ENCODE assay signal across 21 mouse cellular contexts in genomic region chr4:116249986-116250385, GRCm38 (mm10). TPM values are rescaled to one million over a fixed set of nuclear protein-coding genes. Genes with fewer than 3 reads are reported as not detected.
"Had no signal": no experiment of that assay in that cellular context is flagged by ENCODE, and none has a peak within 500 bp of the region (broad histone marks: within the 10 kb centered on the region; RNA-seq: fewer than 3 reads in every experiment).

No protein-coding gene starts in this region.

- H3K9ac ChIP-seq: kidney, embryonic 15.5 days; limb, embryonic 12.5 days; limb, embryonic 15.5 days; lung, embryonic 14.5 days; midbrain, embryonic 12.5 days; midbrain, embryonic 15.5 days; neural tube, embryonic 13.5 days; stomach, embryonic 15.5 days had no signal

- H3K27me3 ChIP-seq: kidney, embryonic 15.5 days; limb, embryonic 12.5 days; limb, embryonic 15.5 days; midbrain, embryonic 12.5 days; midbrain, embryonic 15.5 days; neural tube, embryonic 13.5 days; stomach, embryonic 15.5 days had no signal

- H3K9me3 ChIP-seq: kidney, embryonic 15.5 days; limb, embryonic 12.5 days; limb, embryonic 15.5 days; midbrain, embryonic 12.5 days; midbrain, embryonic 15.5 days; neural tube, embryonic 13.5 days; stomach, embryonic 15.5 days had no signal

- H3K27ac ChIP-seq: kidney, embryonic 15.5 days; limb, embryonic 12.5 days; limb, embryonic 15.5 days; midbrain, embryonic 12.5 days; midbrain, embryonic 15.5 days; neural tube, embryonic 13.5 days; stomach, embryonic 15.5 days had no signal

- H3K4me2 ChIP-seq: kidney, embryonic 15.5 days; limb, embryonic 12.5 days; limb, embryonic 15.5 days; lung, embryonic 14.5 days; midbrain, embryonic 12.5 days; midbrain, embryonic 15.5 days; neural tube, embryonic 13.5 days; stomach, embryonic 15.5 days had no signal

- H3K4me3 ChIP-seq: kidney, embryonic 15.5 days; limb, embryonic 12.5 days; limb, embryonic 15.5 days; midbrain, embryonic 12.5 days; midbrain, embryonic 15.5 days; myocyte; neural tube, embryonic 13.5 days; stomach, embryonic 15.5 days had no signal

- ATAC-seq: lung, postnatal 0 days; midbrain, embryonic 15.5 days had no signal

- H3K36me3 ChIP-seq: kidney, embryonic 15.5 days; limb, embryonic 15.5 days; midbrain, embryonic 15.5 days; neural tube, embryonic 13.5 days; stomach, embryonic 15.5 days had no signal

- H3K4me1 ChIP-seq: kidney, embryonic 15.5 days; limb, embryonic 12.5 days; limb, embryonic 15.5 days; midbrain, embryonic 12.5 days; midbrain, embryonic 15.5 days; stomach, embryonic 15.5 days had no signal

- DNase-seq: kidney, adult 11 months; kidney, adult 8-10 months; kidney, postnatal 10 days; kidney, postnatal 36 days; left cerebral cortex, postnatal 4 days; lung, embryonic 14.5 days; lung, postnatal 36 days; retina, postnatal 1 day; right cerebral cortex, postnatal 25 days; spleen, adult 18-20 months; thymus, postnatal 25 days had no signal

RNA-seq across cellular contexts. Expression of gene Pik3r3, which starts 28.6 kb away (rescaled TPM):
- total RNA-seq: monocyte, adult 5-6 weeks had no signal
